Mouse (Mus musculus): Measurements from ENCODE around the gene Efna2.
A peak's percentile ranks its signal among the peaks of the same experiment; 100 is the strongest.

The Efna2 gene

DNA sequence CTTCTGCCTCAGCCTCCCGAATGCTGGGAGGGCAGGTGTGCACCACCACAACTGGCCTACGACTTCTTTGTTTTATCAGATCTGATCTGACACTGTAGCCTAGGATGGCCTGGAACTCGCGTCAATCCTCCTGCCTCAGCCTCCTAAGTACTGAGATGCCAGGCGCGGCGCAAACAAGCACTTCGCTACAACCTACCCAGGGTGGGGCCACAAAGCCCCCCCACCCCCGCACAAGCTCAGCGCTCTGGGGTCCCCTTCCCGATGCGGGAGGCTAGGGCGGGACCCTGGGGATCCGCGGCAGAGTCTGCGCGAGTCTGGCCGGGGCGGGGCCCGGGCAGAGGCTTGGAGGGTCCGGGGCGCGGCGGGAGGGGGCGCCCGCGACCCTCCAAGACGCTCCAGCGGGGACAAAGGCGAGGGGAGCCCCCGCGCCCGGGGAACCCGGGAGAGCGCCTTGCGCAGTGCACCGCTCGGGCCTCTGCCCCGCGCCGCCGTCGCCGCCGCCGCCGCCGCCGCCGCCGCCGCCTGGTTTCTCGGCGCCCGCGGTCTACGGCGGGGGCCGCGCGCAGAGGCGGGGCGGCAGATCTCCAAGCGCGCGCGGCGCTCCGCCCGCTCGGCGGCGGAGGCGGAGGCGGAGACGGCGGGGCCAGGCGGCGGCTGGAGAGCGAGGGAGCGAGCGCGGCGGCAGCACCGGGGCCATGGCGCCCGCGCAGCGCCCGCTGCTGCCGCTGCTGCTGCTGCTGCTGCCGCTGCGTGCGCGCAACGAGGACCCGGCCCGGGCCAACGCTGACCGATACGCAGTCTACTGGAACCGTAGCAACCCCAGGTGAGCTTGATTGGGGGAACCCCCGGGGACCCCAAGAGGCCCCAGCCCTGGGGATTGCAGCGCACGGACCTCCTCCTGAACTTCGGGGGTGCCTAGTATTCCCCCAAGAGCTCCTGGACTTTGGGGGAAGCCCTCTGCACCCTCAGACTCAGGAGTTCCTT lies at the start of gene Efna2:
Gene Efna2, plus strand, starts transcription at position 415 of the 984 bp plus-strand sequence.
- DNase-seq (ENCODE audit: low read depth, low spot score), result no peak

- no peak for DNase-seq (ENCODE audit: low read depth, low spot score)
Observed at GRCm38 (mm10) chr10:80129846-80130245, 49.4 kb upstream of the Efna2 start.

GRCm38 (mm10) chr10:80130403-80131031 lies 48.8 kb upstream of the Efna2 start:
- no peak for DNase-seq (ENCODE audit: low read depth, low spot score)

- no peak for DNase-seq (ENCODE audit: low read depth, low spot score)
Observed at GRCm38 (mm10) chr10:80131316-80131951, 47.8 kb upstream of the Efna2 start.

DNA sequence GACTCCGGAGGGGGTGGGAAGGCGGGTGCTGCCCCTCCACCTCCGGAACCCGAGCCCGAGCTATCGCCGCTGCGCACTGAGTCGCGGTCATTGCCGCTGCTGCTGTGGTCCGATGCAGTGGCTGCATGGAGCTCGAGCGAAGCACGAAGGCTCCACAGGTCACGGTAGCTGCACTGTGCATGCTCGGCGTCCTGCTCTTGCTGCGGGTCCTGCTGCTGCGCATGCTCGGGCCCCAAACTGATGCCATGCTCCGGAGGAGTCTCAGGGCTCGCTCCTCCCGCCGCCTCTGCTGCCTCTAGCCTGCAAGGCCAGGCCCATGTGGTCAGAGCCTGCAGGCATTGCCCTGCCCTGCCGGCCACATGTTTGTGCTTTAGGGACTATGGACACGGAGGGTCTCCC lies 47.3 kb upstream of the Efna2 start:
- DNase-seq (ENCODE audit: low read depth, low spot score), result no peak

GRCm38 (mm10) chr10:80133226-80133849 lies 45.9 kb upstream of the Efna2 start:
- no peak for DNase-seq (ENCODE audit: low read depth, low spot score)

GRCm38 (mm10) chr10:80134421-80134820 lies 44.9 kb upstream of the Efna2 start:
- DNase-seq (ENCODE audit: low read depth, low spot score), result no peak

DNA sequence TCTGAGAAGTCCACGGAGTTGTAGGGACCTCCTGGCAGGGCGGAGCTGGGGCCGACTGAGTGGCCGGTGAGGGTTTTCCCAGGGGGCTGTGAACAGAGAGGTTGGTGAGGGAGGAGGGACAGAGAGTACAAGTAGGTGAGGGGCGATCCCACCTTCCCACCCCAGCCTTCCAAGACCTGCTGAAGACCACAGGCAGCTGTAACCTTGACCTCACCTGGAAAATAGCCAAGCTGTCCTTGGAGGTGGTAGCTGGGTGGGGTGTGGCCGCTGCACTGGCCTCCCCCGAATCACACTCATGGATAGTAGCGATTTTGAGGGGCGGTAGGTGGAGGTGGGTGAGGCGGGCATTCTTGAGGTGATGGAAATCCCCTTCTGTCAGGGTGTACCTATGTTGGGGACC lies 44.1 kb upstream of the Efna2 start:
- no peak for DNase-seq (ENCODE audit: low read depth, low spot score)

GRCm38 (mm10) chr10:80135641-80136040 lies 43.6 kb upstream of the Efna2 start:
- DNase-seq (ENCODE audit: low read depth, low spot score), result no peak

- DNase-seq (ENCODE audit: low read depth, low spot score), result no peak
Observed at GRCm38 (mm10) chr10:80136179-80136951, 42.9 kb upstream of the Efna2 start.

- no peak for DNase-seq (ENCODE audit: low read depth, low spot score)
Observed at GRCm38 (mm10) chr10:80136952-80137625, 42.2 kb upstream of the Efna2 start.

DNA sequence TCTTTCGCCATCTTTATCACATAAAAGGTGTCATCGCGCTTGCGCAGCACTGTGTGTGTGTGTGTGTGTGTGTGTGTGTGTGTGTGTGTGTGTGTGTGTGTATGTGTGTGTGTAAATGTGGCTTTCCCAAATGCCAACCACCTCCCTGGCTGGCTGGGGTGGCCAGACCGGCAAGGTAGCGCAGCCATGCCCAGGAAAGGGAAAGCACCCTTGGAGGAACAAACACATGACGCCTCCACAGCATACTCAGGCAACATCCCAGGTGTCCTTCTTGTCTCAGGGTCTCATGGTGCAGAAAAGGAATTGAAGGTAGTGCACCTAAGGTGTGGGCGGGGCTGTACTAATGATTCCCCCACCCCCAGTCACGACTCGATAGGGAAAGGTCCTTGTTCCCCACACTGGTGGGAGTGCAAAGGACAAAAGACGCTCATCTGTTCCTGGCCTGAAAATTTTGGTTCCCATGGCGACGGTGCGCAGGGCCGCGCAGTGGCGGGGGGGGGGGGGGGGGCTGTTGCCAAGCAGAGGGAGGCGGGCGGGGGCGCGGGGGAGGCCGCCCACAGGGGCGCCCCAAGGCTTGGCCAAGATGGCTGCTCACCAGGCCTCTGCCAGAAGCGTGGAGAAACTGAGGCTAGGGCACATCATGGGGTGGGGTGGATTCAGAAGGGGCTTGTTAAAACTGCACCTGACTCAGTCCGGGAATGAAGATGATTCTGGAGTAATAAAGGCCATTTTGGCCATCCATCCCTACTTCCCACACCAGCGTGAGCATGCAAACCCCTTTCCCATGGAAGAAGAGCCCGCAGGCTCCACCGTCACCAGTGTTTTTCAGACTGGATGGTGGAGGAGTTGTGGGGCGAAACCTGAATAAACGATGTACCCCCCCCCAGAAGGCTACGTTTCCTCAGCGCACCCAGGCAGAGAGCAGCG lies 41.4 kb upstream of the Efna2 start:
- DNase-seq (ENCODE audit: low read depth, low spot score), result no peak

GRCm38 (mm10) chr10:80138553-80139438 lies 40.5 kb upstream of the Efna2 start, which contains the start of gene Atp5d:
Atp5d (plus strand) TSS chr10:80138632.
- no peak for DNase-seq (ENCODE audit: low read depth, low spot score)

DNA sequence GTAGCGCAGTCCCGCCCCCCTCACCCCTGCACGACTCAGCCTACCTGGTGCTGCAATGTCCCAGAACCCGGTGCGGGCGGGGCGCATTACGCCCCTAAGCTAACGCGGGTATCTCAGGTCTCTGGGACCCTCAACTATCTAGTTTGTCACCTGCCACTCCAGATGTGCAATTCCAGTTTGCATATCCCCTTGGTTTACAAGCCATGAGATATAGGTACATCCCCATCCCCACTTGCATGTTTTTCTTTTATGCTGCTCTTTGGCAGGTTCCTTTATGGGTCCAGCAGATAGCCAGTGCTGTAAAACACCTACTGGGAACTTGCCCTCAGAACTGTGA lies 39.9 kb upstream of the Efna2 start:
- DNase-seq (ENCODE audit: low read depth, low spot score), result no peak

DNA sequence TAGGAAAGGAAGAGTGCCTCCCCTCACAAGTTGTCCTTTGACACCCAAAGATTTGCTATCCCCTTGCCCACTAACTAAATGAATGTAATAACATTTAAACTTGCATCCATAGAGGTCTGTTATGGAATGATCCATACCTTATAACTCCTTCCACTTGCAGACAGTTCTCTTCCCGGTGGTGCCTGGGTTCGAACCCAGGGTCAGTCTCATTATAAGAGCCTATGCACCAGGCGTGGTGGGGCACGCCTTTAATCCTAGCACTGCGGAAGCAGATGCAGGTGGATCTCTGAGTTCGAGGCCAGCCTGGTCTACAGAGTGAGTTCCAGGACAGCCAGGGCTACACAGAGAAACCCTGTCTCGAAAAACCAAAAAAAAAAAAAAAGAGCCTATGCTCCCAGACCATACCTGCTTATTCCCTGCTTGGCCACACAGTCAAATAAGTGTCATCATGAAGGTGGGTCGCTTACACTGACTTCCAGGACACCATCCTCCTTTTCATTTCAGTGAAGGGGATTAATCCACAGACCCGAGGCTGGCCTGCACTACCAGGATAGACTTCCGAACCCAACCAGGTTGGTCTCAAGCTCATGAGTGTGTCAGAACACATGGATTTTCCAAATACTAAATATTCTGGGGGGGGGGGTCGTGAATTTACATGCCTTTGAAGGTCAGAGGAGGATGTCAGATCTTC lies 39.2 kb upstream of the Efna2 start:
- no peak for DNase-seq (ENCODE audit: low read depth, low spot score)

GRCm38 (mm10) chr10:80140666-80141035 lies 38.6 kb upstream of the Efna2 start, which contains the start of gene Cbarp:
Cbarp (minus strand) TSS chr10:80140835.
- DNase-seq (ENCODE audit: low read depth, low spot score), result no peak

DNA sequence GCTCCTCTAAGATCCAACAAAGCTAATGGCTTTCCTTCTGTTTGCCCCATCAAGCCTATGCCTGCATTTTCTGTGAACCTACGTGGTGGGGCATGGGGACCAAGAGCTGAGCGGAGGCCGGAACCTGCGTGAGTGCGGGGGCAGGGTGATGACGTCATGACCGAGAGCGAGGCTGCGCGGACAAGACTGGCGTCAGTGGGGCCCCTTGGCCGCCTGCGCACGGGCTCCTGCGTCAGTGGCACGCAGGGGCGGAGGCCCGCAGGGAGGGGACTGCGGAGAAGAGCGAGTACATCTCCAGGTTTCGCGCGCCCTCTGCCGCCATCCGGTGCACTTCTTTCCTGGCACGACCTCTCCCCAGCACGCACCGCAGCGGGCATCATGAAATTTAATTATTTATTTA lies 38.0 kb upstream of the Efna2 start:
- DNase-seq (ENCODE audit: low read depth, low spot score), result peak; percentile 92

All from WW6 (cell line).